Mouse (Mus musculus) limb, embryonic 10.5 days (tissue): ENCODE data around the gene Frs2. TPM values are rescaled to one million over a fixed set of nuclear protein-coding genes. Genes with fewer than 3 reads are reported as not detected.

ENCODE experiments used
- DNase-seq: peaks from one replicate; pipeline ENCODE4 v3.0.0-alpha.2; 2017; ENCODE audit warnings: low spot score
- H3K27ac ChIP-seq: fragments of 300-500 bp; sonication (generic); 2 replicates; pipeline ENCODE4 v1.5.1; 2016; ENCODE audit warnings: mild to moderate bottlenecking
- H3K27me3 ChIP-seq: fragments of 300-500 bp; sonication (generic); 2 replicates; pipeline ENCODE4 v1.6.1; 2016; ENCODE audit warnings: low read depth, mild to moderate bottlenecking; ENCODE audit not compliant: poor library complexity, severe bottlenecking
- H3K36me3 ChIP-seq: fragments of 300-500 bp; sonication (generic); 2 replicates; pipeline ENCODE4 v1.6.1; 2016; ENCODE audit warnings: mild to moderate bottlenecking, moderate library complexity
- H3K4me1 ChIP-seq: fragments of 300-500 bp; sonication (generic); 2 replicates; pipeline ENCODE4 v1.6.1; 2016
- H3K4me3 ChIP-seq: fragments of 300-500 bp; sonication (generic); 2 replicates; pipeline ENCODE4 v1.5.1; 2016; ENCODE audit warnings: mild to moderate bottlenecking, moderate library complexity
- H3K9me3 ChIP-seq: fragments of 300-500 bp; sonication (generic); replicated peaks from 2 replicates; pipeline ENCODE4 v1.6.1; 2016; ENCODE audit warnings: mild to moderate bottlenecking
- WGBS: fragments of 180-500 bp; shearing (Covaris S2); methylation state at CpG from one replicate; pipeline ENCODE4 v1.1.7; 2016; 5-methylcytosine and 5-hydroxymethylcytosine counted together
- polyA plus RNA-seq: library from polyadenylated mRNA; unstranded; fragments of >200 nt; fragmentation: Nextera tagmentation; extraction: Ambion mirVana; gene quantifications from 2 replicates; pipeline ENCODE4 v1.2.1, GENCODE M21; 2016

The Frs2 gene
- polyA plus RNA-seq, result 18.0 and 20.0 TPM in 2 replicates

- Histone ChIP-seq H3K4me3 (peak within 1 kb of the TSS; percentile 99), H3K27ac (peak within 1 kb of the TSS; percentile 97), H3K4me1 (peaks cover 55% of the 10 kb centered on the region), H3K27me3 (0 out of 2 replicates have a peak, but pooled peaks cover 7% of the 10 kb centered on the region), H3K36me3 (no peaks in the 10 kb centered on the region), H3K9me3 (no peaks in the 10 kb centered on the region)
- under 1% methylated on average over 57 of the region's 57 CpGs for WGBS
- peak; percentile 98 for DNase-seq
Measured at GRCm38 (mm10) chr10:117148361-117149003, at the start of gene Frs2. Gene Frs2 (minus strand): TSS chr10:117148534.

DNA sequence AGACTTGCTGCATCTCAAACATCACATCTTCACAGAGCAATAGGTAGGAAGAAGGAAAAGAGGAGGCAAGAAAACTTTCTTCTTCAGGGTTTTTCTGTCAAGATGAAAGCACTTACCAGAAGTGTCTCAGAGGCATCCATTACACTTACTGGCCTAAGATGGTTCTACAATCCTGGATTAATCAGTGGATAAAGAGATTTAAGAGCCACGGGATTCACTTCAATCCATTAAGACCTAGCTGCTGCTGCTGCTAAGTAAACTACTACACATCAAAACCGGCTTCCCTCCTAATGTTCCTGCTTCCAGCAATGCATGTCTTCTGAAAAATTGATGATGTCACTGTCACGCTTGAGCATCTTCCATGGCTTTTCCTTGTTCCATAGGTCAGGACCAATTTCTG lies 48.4 kb upstream of the Frs2 start:
- H3K4me3 ChIP-seq, result no peak overlapping the region
- no peaks in the 10 kb centered on the region for H3K9me3 ChIP-seq
- no peak overlapping the region for H3K27ac ChIP-seq
- H3K36me3 ChIP-seq, result no peaks in the 10 kb centered on the region
- no peaks in the 10 kb centered on the region for H3K27me3 ChIP-seq
- 87% methylated on average over 3 of the region's 3 CpGs for WGBS
- H3K4me1 ChIP-seq, result peaks cover 16% of the 10 kb centered on the region; the same call in 1 of the 2 replicates
- no peak for DNase-seq

DNA sequence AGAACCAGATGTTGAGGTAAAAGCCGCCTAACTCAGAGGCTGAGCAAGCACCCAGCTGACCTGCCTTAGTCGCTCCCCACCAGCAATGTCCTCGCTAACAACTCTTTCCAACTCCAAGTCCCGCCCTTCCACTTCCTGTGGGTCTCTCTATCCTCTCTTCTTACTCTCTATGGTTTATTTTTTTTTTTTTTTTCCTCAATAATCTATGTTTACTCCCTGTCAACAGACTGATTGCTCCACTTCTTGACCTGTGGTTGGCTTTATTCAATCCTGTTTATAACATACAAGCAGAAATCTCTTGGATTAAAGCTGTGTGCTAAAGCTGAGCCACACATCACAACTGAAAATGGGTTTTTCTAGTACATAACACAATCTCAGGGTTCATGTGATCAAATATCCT lies 47.4 kb upstream of the Frs2 start:
- H3K4me3 ChIP-seq, result no peak overlapping the region
- no peak overlapping the region for H3K27ac ChIP-seq
- H3K36me3 ChIP-seq, result no peaks in the 10 kb centered on the region
- no peaks in the 10 kb centered on the region for H3K9me3 ChIP-seq
- H3K27me3 ChIP-seq, result no peaks in the 10 kb centered on the region
- H3K4me1 ChIP-seq, result peaks cover 16% of the 10 kb centered on the region; the same call in 1 of the 2 replicates
- no peak for DNase-seq
- 94% methylated on average over 4 of the region's 4 CpGs for WGBS

- 91% methylated on average over 12 of the region's 12 CpGs for WGBS
- Histone ChIP-seq H3K4me1 (peaks cover 14% of the 10 kb centered on the region; the same call in 1 of the 2 replicates), H3K27me3 (no peaks in the 10 kb centered on the region), H3K27ac (no peak overlapping the region), H3K36me3 (no peaks in the 10 kb centered on the region), H3K4me3 (no peak overlapping the region), H3K9me3 (no peaks in the 10 kb centered on the region)
- no peak for DNase-seq
Measured at GRCm38 (mm10) chr10:117195005-117195404, 46.7 kb upstream of the Frs2 start.

DNA sequence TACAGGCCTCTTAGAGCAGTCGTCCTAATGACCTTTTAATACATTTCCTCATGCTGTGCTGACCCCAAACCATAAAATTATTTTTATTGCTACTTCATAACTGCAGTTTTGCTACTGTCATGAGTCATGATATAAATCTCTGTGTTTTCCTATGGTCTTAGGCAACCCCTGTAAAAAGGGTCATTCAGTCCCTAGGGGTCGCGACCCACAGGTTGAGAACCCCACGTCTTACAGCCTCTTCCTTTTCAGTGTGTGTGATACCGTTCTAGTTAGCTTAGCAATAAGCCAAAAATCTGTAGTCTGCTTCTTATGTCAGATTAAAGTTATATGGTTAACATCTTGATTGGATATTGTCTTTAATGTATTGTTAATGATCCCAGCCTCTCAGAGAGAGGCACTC lies 45.0 kb upstream of the Frs2 start:
- Histone ChIP-seq H3K4me1 (0 out of 2 replicates have a peak, but pooled peaks cover 2% of the 10 kb centered on the region), H3K9me3 (no peaks in the 10 kb centered on the region), H3K27me3 (no peaks in the 10 kb centered on the region), H3K36me3 (no peaks in the 10 kb centered on the region), H3K4me3 (no peak overlapping the region), H3K27ac (no peak overlapping the region)
- WGBS, result 68% methylated on average over 5 of the region's 5 CpGs
- DNase-seq, result no peak

DNA sequence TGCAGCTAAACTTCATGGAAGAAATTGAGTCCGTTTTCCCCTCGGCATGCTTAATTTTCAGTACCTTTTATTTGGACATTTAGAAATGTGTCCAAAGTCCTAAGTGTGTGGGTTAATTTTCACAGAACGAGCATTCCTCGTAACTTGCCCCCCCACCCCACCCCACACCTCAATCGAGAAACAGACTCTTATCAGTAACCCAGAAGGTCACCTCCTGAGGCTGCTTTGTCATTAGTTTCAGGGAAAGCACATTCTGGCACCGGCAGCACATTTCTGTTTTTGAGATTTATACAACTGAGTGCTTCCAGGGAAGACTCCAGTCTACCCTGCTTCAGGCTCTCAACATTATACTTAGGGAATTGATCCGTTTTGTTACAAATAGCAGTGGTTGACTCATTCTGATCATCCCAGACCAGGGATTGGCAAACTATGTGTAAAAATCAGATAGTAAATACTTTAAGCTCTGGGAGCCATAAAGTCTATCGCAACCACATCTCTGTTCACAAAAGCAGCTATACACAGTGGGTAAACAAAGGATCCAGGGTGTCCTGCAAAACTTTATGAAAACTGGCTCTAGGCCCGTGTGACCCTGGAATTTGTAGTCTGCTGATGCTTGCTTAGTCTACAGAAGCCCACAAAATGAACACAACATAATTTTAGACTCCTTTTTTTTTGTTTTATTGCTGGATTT lies 37.2 kb upstream of the Frs2 start:
- Histone ChIP-seq H3K27ac (no peak overlapping the region), H3K4me1 (no peaks in the 10 kb centered on the region), H3K4me3 (no peak overlapping the region), H3K27me3 (no peaks in the 10 kb centered on the region), H3K36me3 (no peaks in the 10 kb centered on the region), H3K9me3 (no peaks in the 10 kb centered on the region)
- DNase-seq, result no peak
- WGBS, result 72% methylated on average over 9 of the region's 9 CpGs

GRCm38 (mm10) chr10:117181098-117181497 lies 32.8 kb upstream of the Frs2 start:
- Histone ChIP-seq H3K4me3 (no peak overlapping the region), H3K27ac (no peak overlapping the region), H3K27me3 (no peaks in the 10 kb centered on the region), H3K36me3 (no peaks in the 10 kb centered on the region), H3K4me1 (no peaks in the 10 kb centered on the region), H3K9me3 (no peaks in the 10 kb centered on the region)
- WGBS, result 52% methylated on average over 3 of the region's 3 CpGs
- no peak for DNase-seq

DNA sequence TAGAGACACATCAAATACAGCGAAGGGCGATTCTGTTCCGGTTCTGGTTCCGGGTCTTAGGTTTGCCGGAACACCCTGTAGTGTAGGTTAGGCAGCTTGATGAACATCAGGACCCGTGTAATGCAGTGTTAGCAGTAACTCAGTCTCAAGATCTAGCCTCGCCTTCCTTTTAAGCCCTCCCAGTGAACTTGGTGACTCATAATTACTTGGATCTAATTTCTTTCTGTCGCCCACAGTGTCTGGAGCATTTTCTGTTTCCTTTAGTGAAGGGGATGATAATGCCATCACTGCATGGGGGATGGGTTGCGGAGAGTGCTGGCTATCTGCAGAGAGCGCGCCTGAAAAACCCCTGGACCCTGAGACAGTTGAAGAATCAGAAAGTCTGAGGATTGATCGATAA lies 26.3 kb upstream of the Frs2 start:
- no peak for DNase-seq
- no peak overlapping the region for H3K4me3 ChIP-seq
- H3K27me3 ChIP-seq, result no peaks in the 10 kb centered on the region
- peaks cover 12% of the 10 kb centered on the region for H3K4me1 ChIP-seq
- WGBS, result 72% methylated on average over 12 of the region's 12 CpGs
- H3K9me3 ChIP-seq, result no peaks in the 10 kb centered on the region
- H3K36me3 ChIP-seq, result no peaks in the 10 kb centered on the region
- 0 out of 2 replicates have a peak overlapping the region, but pooled peaks have one; percentile 7 for H3K27ac ChIP-seq

GRCm38 (mm10) chr10:117173566-117174438 lies 25.5 kb upstream of the Frs2 start:
- no peak for DNase-seq
- no peak overlapping the region for H3K4me3 ChIP-seq
- 46% methylated on average over 13 of the region's 13 CpGs for WGBS

DNA sequence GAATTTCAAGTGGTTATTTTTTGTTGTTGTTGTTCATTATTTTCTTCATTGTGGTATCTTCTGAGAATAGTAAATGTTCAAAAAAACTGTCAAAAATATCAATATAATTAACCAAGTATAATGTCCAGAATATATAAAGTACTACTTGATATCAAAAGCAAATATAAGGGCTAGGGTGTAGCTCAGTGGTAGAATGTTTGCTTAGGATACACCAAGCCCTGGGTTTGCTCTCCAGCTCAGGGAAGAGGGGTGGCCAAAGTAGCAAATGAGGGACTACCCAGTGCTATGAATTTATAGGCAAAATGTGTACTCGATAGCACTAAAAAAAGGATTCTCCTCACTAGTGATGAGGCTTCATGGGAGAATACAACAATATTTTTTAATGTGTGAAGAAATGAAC lies 24.8 kb upstream of the Frs2 start:
- Histone ChIP-seq H3K4me1 (peaks cover 12% of the 10 kb centered on the region), H3K36me3 (no peaks in the 10 kb centered on the region), H3K27ac (no peak overlapping the region), H3K4me3 (no peak overlapping the region), H3K9me3 (no peaks in the 10 kb centered on the region), H3K27me3 (no peaks in the 10 kb centered on the region)
- no peak for DNase-seq
- WGBS, result 92% methylated on average over 1 of the region's 1 CpGs

More at GRCm38 (mm10) chr10:117173566-117174438, 25.5 kb upstream of the Frs2 start:
- H3K27ac ChIP-seq, result no peak overlapping the region
- H3K9me3 ChIP-seq, result no peaks in the 10 kb centered on the region
- H3K27me3 ChIP-seq, result no peaks in the 10 kb centered on the region
- no peaks in the 10 kb centered on the region for H3K36me3 ChIP-seq
- H3K4me1 ChIP-seq, result peaks cover 12% of the 10 kb centered on the region

DNA sequence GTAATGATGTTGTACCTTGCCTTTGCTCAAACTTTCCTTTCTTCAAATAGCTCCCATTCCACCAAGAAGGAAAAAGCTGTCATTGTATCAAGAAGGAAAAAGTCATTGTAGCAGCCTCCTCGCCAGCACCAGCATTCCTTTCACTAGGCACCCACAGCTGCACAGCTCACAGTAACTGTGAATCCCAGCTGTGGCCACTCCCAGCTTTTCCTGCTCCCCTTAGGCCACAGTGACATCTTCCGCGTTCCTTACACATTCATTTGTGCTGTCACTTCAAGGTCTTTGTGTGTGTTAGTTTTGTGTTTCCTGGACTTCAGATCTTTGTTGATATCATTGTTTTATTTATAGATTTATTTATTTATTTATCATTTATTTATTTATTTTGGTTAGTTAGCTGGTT lies 23.7 kb upstream of the Frs2 start:
- H3K4me3 ChIP-seq, result no peak overlapping the region
- peaks cover 12% of the 10 kb centered on the region for H3K4me1 ChIP-seq
- no peak for DNase-seq
- H3K27me3 ChIP-seq, result no peaks in the 10 kb centered on the region
- 46% methylated on average over 3 of the region's 3 CpGs for WGBS
- H3K9me3 ChIP-seq, result no peaks in the 10 kb centered on the region
- H3K27ac ChIP-seq, result no peak overlapping the region
- H3K36me3 ChIP-seq, result no peaks in the 10 kb centered on the region

DNA sequence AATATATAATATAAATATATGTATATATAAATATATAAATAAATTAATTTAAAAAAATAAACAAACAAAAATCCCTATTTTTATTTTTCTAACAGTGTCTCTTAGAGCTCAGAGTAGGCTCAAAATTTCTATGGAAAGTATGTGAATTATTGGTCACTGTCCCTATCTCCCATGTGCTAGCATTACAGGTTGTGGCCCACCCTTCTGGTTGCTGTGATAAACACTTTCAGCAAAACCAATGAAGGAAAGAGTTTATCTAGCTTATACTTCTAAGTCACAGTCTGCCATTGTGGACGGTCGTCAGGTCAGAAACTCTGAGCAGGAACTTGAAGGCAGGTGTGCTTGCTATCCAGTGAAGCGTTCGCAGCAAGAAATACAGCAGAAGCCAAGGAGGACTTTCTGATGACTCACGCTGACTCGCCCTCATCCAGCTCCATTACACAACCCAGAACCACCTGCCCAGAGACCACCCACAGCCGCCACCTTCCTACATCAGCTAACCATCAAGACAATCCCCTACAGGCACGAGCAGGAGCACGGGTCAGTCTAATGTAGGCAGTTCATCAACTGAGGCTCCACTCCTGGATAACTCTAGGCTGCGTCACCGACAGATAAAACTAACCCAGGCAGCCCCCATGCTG lies 18.6 kb upstream of the Frs2 start:
- WGBS, result 76% methylated on average over 11 of the region's 11 CpGs
- no peak overlapping the region for H3K4me3 ChIP-seq
- no peaks in the 10 kb centered on the region for H3K9me3 ChIP-seq
- DNase-seq, result no peak
- no peak overlapping the region for H3K27ac ChIP-seq
- H3K4me1 ChIP-seq, result peaks cover 5% of the 10 kb centered on the region
- H3K27me3 ChIP-seq, result no peaks in the 10 kb centered on the region
- H3K36me3 ChIP-seq, result no peaks in the 10 kb centered on the region
